In genomic region chr11:3162236-3162897, GRCm38 (mm10) we compare ENCODE assay signal across 8 mouse cellular contexts. TPM values are rescaled to one million over a fixed set of nuclear protein-coding genes. Genes with fewer than 3 reads are reported as not detected.
DNase-seq lines count a peak whose midpoint lies in the region; ATAC-seq and TF ChIP-seq lines count a peak whose summit lies in the region.
"Not testable (repeated sequence)": the region's sequence is repeated elsewhere in the genome, so short reads cannot be mapped to it uniquely, and the experiment has no call there.

No protein-coding gene starts in this region.

- intact Hi-C loops in left cerebral cortex, postnatal 25 days (cut with DNase I), result not testable (repeated sequence)

- H3K4me1 ChIP-seq in forebrain, embryonic 11.5 days (replicated peaks; ENCODE audit: control insufficient read depth, insufficient read depth, low read length); heart, embryonic 10.5 days; intestine, postnatal 0 days (replicated peaks; ENCODE audit: control insufficient read depth, insufficient read depth, low read length): not testable (repeated sequence)

- TF ChIP-seq CTCF in intestine, postnatal 0 days (IDR thresholded peaks at IDR 0.05; ENCODE audit: low read depth), result not testable (repeated sequence)

- not testable (repeated sequence) for H3K27ac ChIP-seq in forebrain, embryonic 11.5 days (ENCODE audit: low read depth, low read length); heart, embryonic 10.5 days; intestine, postnatal 0 days (ENCODE audit: low read depth, low read length)

- not testable (repeated sequence) for H3K4me3 ChIP-seq in forebrain, embryonic 11.5 days (ENCODE audit: low read depth, low read length); heart, embryonic 10.5 days; intestine, postnatal 0 days (ENCODE audit: low read depth, low read length)

- peak; percentile 54 for DNase-seq in adrenal gland, postnatal 10 days
- DNase-seq in forebrain, embryonic 11.5 days (ENCODE audit: low spot score), result not testable (repeated sequence)
- DNase-seq in heart, embryonic 10.5 days (ENCODE audit: low spot score), result peak; percentile 79
- DNase-seq in left cerebral cortex, postnatal 25 days (ENCODE audit: low spot score in 2 of 2), result peak; percentile 69 to 70
- peak; percentile 76 to 78 for DNase-seq in lung, postnatal 4 days
- peak; percentile 63 to 74 for DNase-seq in right cerebral cortex, postnatal 10 days (ENCODE audit: low spot score in 2 of 2)
- peak; percentile 95 for DNase-seq in urinary bladder, adult 2 months (ENCODE audit: low spot score)

- H3K4me2 ChIP-seq in forebrain, embryonic 11.5 days (ENCODE audit: low read depth, low read length, severe bottlenecking); intestine, postnatal 0 days (replicated peaks; ENCODE audit: low read depth): not testable (repeated sequence)

- H3K9ac ChIP-seq in forebrain, embryonic 11.5 days (ENCODE audit: low read length); intestine, postnatal 0 days (ENCODE audit: low read depth, low read length): not testable (repeated sequence)

- H3K36me3 ChIP-seq in forebrain, embryonic 11.5 days (ENCODE audit: control insufficient read depth, insufficient read depth, low read length); heart, embryonic 10.5 days; intestine, postnatal 0 days (ENCODE audit: control insufficient read depth, insufficient read depth): not testable (repeated sequence)

- H3K9me3 ChIP-seq in forebrain, embryonic 11.5 days (ENCODE audit: control insufficient read depth, low read length), result not testable (repeated sequence)
- H3K9me3 ChIP-seq in heart, embryonic 10.5 days, result peaks cover 14% of the 10 kb centered on the region
- peaks cover 12% of the 10 kb centered on the region for H3K9me3 ChIP-seq in intestine, postnatal 0 days (ENCODE audit: control insufficient read depth)

- peak; percentile 22 for ATAC-seq in forebrain, embryonic 11.5 days (replicated peaks; ENCODE audit: low FRiP score)
- peak; percentile 45 for ATAC-seq in intestine, postnatal 0 days

- 67% methylated on average over 5 of the region's 5 CpGs for WGBS in forebrain, embryonic 11.5 days
- 65% methylated on average over 5 of the region's 5 CpGs for WGBS in heart, embryonic 10.5 days
- 59% methylated on average over 5 of the region's 5 CpGs for WGBS in intestine, postnatal 0 days

- not testable (repeated sequence) for H3K27me3 ChIP-seq in forebrain, embryonic 11.5 days (ENCODE audit: control insufficient read depth, insufficient read depth, low read length); heart, embryonic 10.5 days (ENCODE audit: insufficient read depth, poor library complexity, severe bottlenecking); intestine, postnatal 0 days (replicated peaks; ENCODE audit: control insufficient read depth, insufficient read depth, low read length)

RNA-seq across cellular contexts. Expression of gene Sfi1, which starts 30.9 kb away (rescaled TPM):
- 10 to 100 TPM; 30.0 to 62.1 TPM for total RNA-seq in adrenal gland, postnatal 10 days (2021)
- polyA plus RNA-seq in forebrain, embryonic 11.5 days (2014; fragmentation: Nextera tagmentation; extraction: Ambion mirVana), result 12.9 and 14.9 TPM in 2 replicates
- 10.3 and 11.7 TPM in 2 replicates for polyA plus RNA-seq in heart, embryonic 10.5 days (2016; fragmentation: Nextera tagmentation; extraction: Ambion mirVana)
- 4.0 and 5.4 TPM in 2 replicates for polyA plus RNA-seq in intestine, postnatal 0 days (2015; fragmentation: Nextera tagmentation; extraction: Ambion mirVana)
- 10 to 100 TPM; 48.2 to 69.5 TPM for total RNA-seq in left cerebral cortex, postnatal 25 days (2021)
- 27.2 and 38.1 TPM in 2 replicates for polyA plus RNA-seq in urinary bladder, adult 2 months (2012; rRNA removed)

RNA-seq across cellular contexts. Expression of gene Eif4enif1, which starts 39.8 kb away (rescaled TPM):
- 10 to 100 TPM; 56.2 to 57.8 TPM for total RNA-seq in adrenal gland, postnatal 10 days (2021)
- polyA plus RNA-seq in forebrain, embryonic 11.5 days (2014; fragmentation: Nextera tagmentation; extraction: Ambion mirVana), result 75.0 and 76.2 TPM in 2 replicates
- 42.4 and 51.0 TPM in 2 replicates for polyA plus RNA-seq in heart, embryonic 10.5 days (2016; fragmentation: Nextera tagmentation; extraction: Ambion mirVana)
- polyA plus RNA-seq in intestine, postnatal 0 days (2015; fragmentation: Nextera tagmentation; extraction: Ambion mirVana), result 14.3 and 14.8 TPM in 2 replicates
- 10 to 100 TPM; 68.7 to 71.5 TPM for total RNA-seq in left cerebral cortex, postnatal 25 days (2021)
- polyA plus RNA-seq in urinary bladder, adult 2 months (2012; rRNA removed), result 49.4 and 50.8 TPM in 2 replicates
